Mouse (Mus musculus): Measurements from ENCODE around the gene Rftn2. TPM values are rescaled to one million over a fixed set of nuclear protein-coding genes. Genes with fewer than 3 reads are reported as not detected.

The Rftn2 gene
- total RNA-seq (2023): 6.4 to 9.9 TPM (median 9.1 TPM) in 4 replicates

DNA sequence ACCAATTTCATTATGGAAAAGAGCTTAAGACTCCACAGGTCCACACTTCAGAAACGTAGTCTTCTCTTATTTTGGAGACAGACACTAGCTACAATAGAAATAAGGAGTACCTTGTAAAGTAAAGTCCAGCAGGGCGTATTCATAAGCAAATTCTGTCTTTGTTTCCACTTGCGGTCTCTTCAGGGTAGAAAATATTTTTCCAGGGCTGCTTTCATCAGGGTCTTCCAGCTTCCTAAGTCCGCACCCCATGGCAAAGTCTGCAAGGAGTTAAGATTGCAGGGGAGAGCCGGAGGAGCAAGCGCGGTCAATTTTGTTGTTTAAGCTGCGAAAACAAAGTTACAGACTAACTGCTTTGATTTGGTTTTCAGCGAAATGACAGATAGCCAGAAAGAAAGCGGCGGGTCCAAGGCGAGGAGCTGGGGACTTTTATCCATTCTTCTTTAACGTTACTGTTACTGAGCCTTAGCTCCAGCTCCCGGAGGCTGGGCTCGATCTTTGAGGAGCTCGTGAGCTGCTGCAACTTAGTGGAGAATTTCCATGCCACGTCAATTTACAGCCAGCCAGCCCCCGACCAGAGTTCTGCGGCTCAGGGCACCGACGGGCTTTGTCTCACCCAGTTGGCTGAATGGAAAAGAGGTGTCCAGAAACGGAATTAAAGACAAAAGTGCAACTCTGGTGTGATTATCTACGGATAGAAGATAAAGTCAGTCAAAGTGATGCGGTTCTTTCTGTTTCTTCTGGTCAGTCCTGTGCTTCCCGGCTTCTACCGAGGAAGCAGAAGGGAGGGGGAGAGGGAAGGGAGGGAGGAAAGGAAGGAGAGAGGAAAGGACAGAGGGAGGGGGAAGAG, at the start of gene Rftn2:
TSS of gene Rftn2 (minus strand) at position 772 of the 847 bp plus-strand sequence.

DNA sequence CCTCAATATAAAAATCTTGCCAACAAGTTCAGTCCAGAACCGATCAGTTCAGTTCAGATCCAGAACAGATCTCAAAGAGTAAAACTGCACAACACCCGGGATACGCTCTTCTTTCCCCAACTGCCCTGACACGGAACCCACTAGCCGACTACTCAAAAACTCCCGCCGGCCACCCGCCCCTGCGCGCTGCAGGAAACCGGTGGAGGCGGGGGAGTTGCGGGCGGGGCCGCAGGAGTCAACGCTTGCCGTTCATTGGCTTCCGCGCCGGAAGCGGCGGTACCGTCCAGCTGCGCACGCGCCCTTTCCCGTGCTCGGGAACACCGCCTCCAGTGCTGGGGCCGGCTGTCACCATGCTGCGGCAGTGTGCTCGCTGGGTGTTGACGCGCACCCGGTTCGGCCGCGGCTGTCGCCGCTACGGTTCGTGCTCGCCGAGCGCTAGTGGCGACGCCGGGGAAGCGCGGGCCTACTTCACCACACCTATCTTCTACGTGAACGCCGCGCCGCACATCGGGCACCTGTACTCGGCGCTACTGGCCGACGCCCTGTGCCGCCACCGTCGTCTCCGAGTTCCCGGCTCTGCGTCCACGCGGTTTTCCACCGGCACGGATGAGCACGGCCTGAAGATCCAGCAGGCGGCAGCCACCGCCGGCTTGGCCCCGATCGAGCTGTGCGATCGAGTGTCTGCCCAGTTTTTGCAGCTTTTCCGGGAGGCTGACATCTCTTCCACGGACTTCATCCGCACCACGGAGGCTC, 10.5 kb upstream of the Rftn2 start, which contains the start of gene Mars2:
TSS of gene Mars2 (plus strand) at position 288 of the 753 bp plus-strand sequence.

GRCm38 (mm10) chr1:55130943-55131401, 95.6 kb downstream of the Rftn2 start, which contains the start of gene Mob4:
Gene Mob4, plus strand, starts transcription at chr1:55131231.

Other genes starting within 250 kb of the Rftn2 start
- gene Sf3b1, start 199.3 kb downstream of the Rftn2 start, total RNA-seq (2023): 449 to 461 TPM (median 456 TPM) in 4 replicates
- gene Coq10b, start 174.0 kb downstream of the Rftn2 start, total RNA-seq (2023): 65.5 to 76.1 TPM (median 70.7 TPM) in 4 replicates
- 135 to 169 TPM (median 140 TPM) in 4 replicates for gene Hspe1, start 138.7 kb downstream of the Rftn2 start, total RNA-seq (2023)
- 124 to 155 TPM (median 132 TPM) in 4 replicates for gene Hspd1, start 138.5 kb downstream of the Rftn2 start, total RNA-seq (2023)
- gene Mob4, start 95.6 kb downstream of the Rftn2 start, total RNA-seq (2023): 106 to 107 TPM (median 106 TPM) in 4 replicates
- 13.2 to 14.3 TPM (median 13.7 TPM) in 4 replicates for gene Mars2, start 10.4 kb upstream of the Rftn2 start, total RNA-seq (2023)
- 0.63 to 3.5 TPM (median 1.2 TPM) in 4 replicates for gene Boll, start 136.7 kb upstream of the Rftn2 start, total RNA-seq (2023)
- gene Plcl1, start 179.1 kb upstream of the Rftn2 start, total RNA-seq (2023): 0.46 to 2.3 TPM (median 0.65 TPM) in 4 replicates